Mouse (Mus musculus): Measurements from ENCODE around the gene Thap12. TPM values are rescaled to one million over a fixed set of nuclear protein-coding genes. Genes with fewer than 3 reads are reported as not detected.

Thap12 gene
- polyA plus RNA-seq, 1 experiment from 2014 or later = 55.9 TPM

- WGBS = 84% methylated on average over 6 of the region's 6 CpGs
- Histone ChIP-seq H3K4me1 (ENCODE audit: control insufficient read depth, insufficient read depth, low read length) (peaks cover 13% of the 10 kb centered on the region), H3K9me3 (ENCODE audit: control insufficient read depth, low read depth, low read length) (no peaks in the 10 kb centered on the region), H3K36me3 (ENCODE audit: control insufficient read depth, insufficient read depth, low read length) (no peaks in the 10 kb centered on the region), H3K27me3 (ENCODE audit: control insufficient read depth, insufficient read depth, low read length) (no peaks in the 10 kb centered on the region), H3K4me3 (ENCODE audit: low read depth, low read length) (no peak overlapping the region), H3K4me2 (replicated peaks; ENCODE audit: low read depth, low read length) (no peak overlapping the region), H3K9ac (replicated peaks; ENCODE audit: low read depth, low read length) (no peak overlapping the region), H3K27ac (ENCODE audit: low read length) (no peak overlapping the region)
- no peak for ATAC-seq (ENCODE audit: insufficient number of reproducible peaks, insufficient read depth, low FRiP score, low read depth)
Measured at GRCm38 (mm10) chr7:98725686-98726195, 22.8 kb downstream of the Thap12 start.

DNA sequence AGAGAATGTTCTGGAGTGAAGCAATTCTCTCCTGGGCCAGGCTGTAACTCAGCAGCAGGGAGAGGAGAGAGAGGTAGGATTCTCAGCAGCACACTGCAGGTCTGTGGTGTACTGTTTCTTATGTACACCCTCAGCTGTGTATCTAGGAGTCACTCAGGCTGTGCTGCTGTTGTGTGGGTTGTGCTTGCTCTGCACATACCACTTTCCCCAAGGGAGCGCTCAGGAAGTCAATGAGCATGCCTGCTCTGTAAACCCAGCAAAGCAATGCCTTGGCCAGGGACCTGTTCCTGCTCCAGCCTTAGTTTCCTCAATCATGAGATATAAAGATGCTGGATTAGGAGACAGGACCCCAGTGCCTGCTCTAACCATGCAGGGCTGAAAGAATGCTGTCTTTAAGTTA is 25.1 kb downstream of the Thap12 start:
- Histone ChIP-seq H3K4me1 (ENCODE audit: control insufficient read depth, insufficient read depth, low read length) (peaks cover 2% of the 10 kb centered on the region; the same call in 1 of the 2 replicates), H3K36me3 (ENCODE audit: control insufficient read depth, insufficient read depth, low read length) (no peaks in the 10 kb centered on the region), H3K27me3 (ENCODE audit: control insufficient read depth, insufficient read depth, low read length) (no peaks in the 10 kb centered on the region), H3K4me3 (ENCODE audit: low read depth, low read length) (no peak overlapping the region), H3K27ac (ENCODE audit: low read length) (no peak overlapping the region), H3K9ac (replicated peaks; ENCODE audit: low read depth, low read length) (no peak overlapping the region), H3K4me2 (replicated peaks; ENCODE audit: low read depth, low read length) (no peak overlapping the region), H3K9me3 (ENCODE audit: control insufficient read depth, low read depth, low read length) (no peaks in the 10 kb centered on the region)
- WGBS = 88% methylated on average over 1 of the region's 1 CpGs
- no peak for ATAC-seq (ENCODE audit: insufficient number of reproducible peaks, insufficient read depth, low FRiP score, low read depth)

DNA sequence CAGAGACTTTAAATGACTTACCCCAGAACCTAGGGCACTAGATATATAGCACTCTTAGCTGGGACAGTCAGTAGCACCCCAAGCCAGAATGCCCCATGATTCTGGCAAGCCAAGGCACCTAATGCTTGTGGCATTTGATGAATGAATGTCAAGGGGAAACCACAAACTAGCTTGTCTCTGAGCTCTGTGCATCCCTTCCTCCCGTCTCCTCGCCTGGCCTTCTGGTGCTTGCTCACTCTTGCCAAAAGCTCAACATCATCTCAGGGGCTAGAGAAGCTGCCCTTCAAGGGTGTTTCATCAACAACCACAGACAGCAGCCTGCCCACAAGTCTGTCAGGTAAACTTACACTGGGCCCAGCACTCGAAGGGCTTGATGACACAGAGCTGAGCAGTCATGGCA is 25.6 kb downstream of the Thap12 start:
- no peak for ATAC-seq (ENCODE audit: insufficient number of reproducible peaks, insufficient read depth, low FRiP score, low read depth)
- H3K4me1 ChIP-seq (ENCODE audit: control insufficient read depth, insufficient read depth, low read length) = no peaks in the 10 kb centered on the region
- 75% methylated on average over 3 of the region's 3 CpGs for WGBS

GRCm38 (mm10) chr7:98729661-98730271 is 26.9 kb downstream of the Thap12 start:
- 24% methylated on average over 19 of the region's 19 CpGs for WGBS
- no peak overlapping the region for H3K27ac ChIP-seq (ENCODE audit: low read length)
- no peaks in the 10 kb centered on the region for H3K27me3 ChIP-seq (ENCODE audit: control insufficient read depth, insufficient read depth, low read length)
- no peaks in the 10 kb centered on the region for H3K36me3 ChIP-seq (ENCODE audit: control insufficient read depth, insufficient read depth, low read length)
- no peak overlapping the region for H3K4me3 ChIP-seq (ENCODE audit: low read depth, low read length)
- peak overlapping the region; percentile 19; the same call in 1 of the 2 replicates for H3K4me2 ChIP-seq (replicated peaks; ENCODE audit: low read depth, low read length)
- H3K4me1 ChIP-seq (ENCODE audit: control insufficient read depth, insufficient read depth, low read length) = 0 out of 2 replicates have a peak, but pooled peaks cover 2% of the 10 kb centered on the region
- H3K9me3 ChIP-seq (ENCODE audit: control insufficient read depth, low read depth, low read length) = no peaks in the 10 kb centered on the region
- ATAC-seq (ENCODE audit: insufficient number of reproducible peaks, insufficient read depth, low FRiP score, low read depth) = no peak; the same call in 1 of the 2 replicates
- H3K9ac ChIP-seq (replicated peaks; ENCODE audit: low read depth, low read length) = no peak overlapping the region

More for the DNA sequence above, 25.6 kb downstream of the Thap12 start:
- Histone ChIP-seq H3K27ac (ENCODE audit: low read length) (no peak overlapping the region), H3K4me2 (replicated peaks; ENCODE audit: low read depth, low read length) (no peak overlapping the region), H3K9ac (replicated peaks; ENCODE audit: low read depth, low read length) (no peak overlapping the region), H3K9me3 (ENCODE audit: control insufficient read depth, low read depth, low read length) (no peaks in the 10 kb centered on the region), H3K4me3 (ENCODE audit: low read depth, low read length) (no peak overlapping the region), H3K27me3 (ENCODE audit: control insufficient read depth, insufficient read depth, low read length) (no peaks in the 10 kb centered on the region), H3K36me3 (ENCODE audit: control insufficient read depth, insufficient read depth, low read length) (no peaks in the 10 kb centered on the region)

- Histone ChIP-seq H3K27ac (ENCODE audit: low read length) (no peak overlapping the region), H3K36me3 (ENCODE audit: control insufficient read depth, insufficient read depth, low read length) (no peaks in the 10 kb centered on the region), H3K9ac (replicated peaks; ENCODE audit: low read depth, low read length) (no peak overlapping the region), H3K4me3 (ENCODE audit: low read depth, low read length) (no peak overlapping the region), H3K27me3 (ENCODE audit: control insufficient read depth, insufficient read depth, low read length) (no peaks in the 10 kb centered on the region), H3K9me3 (ENCODE audit: control insufficient read depth, low read depth, low read length) (no peaks in the 10 kb centered on the region), H3K4me2 (replicated peaks; ENCODE audit: low read depth, low read length) (no peak overlapping the region), H3K4me1 (ENCODE audit: control insufficient read depth, insufficient read depth, low read length) (peaks cover 9% of the 10 kb centered on the region; the same call in 1 of the 2 replicates)
- WGBS = 76% methylated on average over 4 of the region's 4 CpGs
- ATAC-seq (ENCODE audit: insufficient number of reproducible peaks, insufficient read depth, low FRiP score, low read depth) = no peak
Measured at GRCm38 (mm10) chr7:98733958-98734357, 31.1 kb downstream of the Thap12 start.

GRCm38 (mm10) chr7:98734876-98735275 is 32.0 kb downstream of the Thap12 start:
- ATAC-seq (ENCODE audit: insufficient number of reproducible peaks, insufficient read depth, low FRiP score, low read depth) = peak; percentile 49; the same call in 1 of the 2 replicates
- H3K27ac ChIP-seq (ENCODE audit: low read length) = no peak overlapping the region

GRCm38 (mm10) chr7:98736780-98737550 is 34.1 kb downstream of the Thap12 start:
- H3K4me1 ChIP-seq (ENCODE audit: control insufficient read depth, insufficient read depth, low read length) = peaks cover 9% of the 10 kb centered on the region; the same call in 1 of the 2 replicates
- no peaks in the 10 kb centered on the region for H3K27me3 ChIP-seq (ENCODE audit: control insufficient read depth, insufficient read depth, low read length)
- H3K4me2 ChIP-seq (replicated peaks; ENCODE audit: low read depth, low read length) = no peak overlapping the region
- H3K9ac ChIP-seq (replicated peaks; ENCODE audit: low read depth, low read length) = no peak overlapping the region
- 76% methylated on average over 7 of the region's 7 CpGs for WGBS
- no peak overlapping the region for H3K27ac ChIP-seq (ENCODE audit: low read length)
- H3K4me3 ChIP-seq (ENCODE audit: low read depth, low read length) = no peak overlapping the region
- no peaks in the 10 kb centered on the region for H3K36me3 ChIP-seq (ENCODE audit: control insufficient read depth, insufficient read depth, low read length)
- ATAC-seq (ENCODE audit: insufficient number of reproducible peaks, insufficient read depth, low FRiP score, low read depth) = no peak
- H3K9me3 ChIP-seq (ENCODE audit: control insufficient read depth, low read depth, low read length) = no peaks in the 10 kb centered on the region

More at GRCm38 (mm10) chr7:98734876-98735275, 32.0 kb downstream of the Thap12 start:
- H3K4me2 ChIP-seq (replicated peaks; ENCODE audit: low read depth, low read length) = 0 out of 2 replicates have a peak overlapping the region, but pooled peaks have one; percentile 10
- H3K4me3 ChIP-seq (ENCODE audit: low read depth, low read length) = no peak overlapping the region
- H3K9ac ChIP-seq (replicated peaks; ENCODE audit: low read depth, low read length) = no peak overlapping the region
- no peaks in the 10 kb centered on the region for H3K27me3 ChIP-seq (ENCODE audit: control insufficient read depth, insufficient read depth, low read length)
- WGBS = 16% methylated on average over 10 of the region's 10 CpGs
- no peaks in the 10 kb centered on the region for H3K9me3 ChIP-seq (ENCODE audit: control insufficient read depth, low read depth, low read length)
- H3K36me3 ChIP-seq (ENCODE audit: control insufficient read depth, insufficient read depth, low read length) = no peaks in the 10 kb centered on the region
- H3K4me1 ChIP-seq (ENCODE audit: control insufficient read depth, insufficient read depth, low read length) = peaks cover 9% of the 10 kb centered on the region; the same call in 1 of the 2 replicates

DNA sequence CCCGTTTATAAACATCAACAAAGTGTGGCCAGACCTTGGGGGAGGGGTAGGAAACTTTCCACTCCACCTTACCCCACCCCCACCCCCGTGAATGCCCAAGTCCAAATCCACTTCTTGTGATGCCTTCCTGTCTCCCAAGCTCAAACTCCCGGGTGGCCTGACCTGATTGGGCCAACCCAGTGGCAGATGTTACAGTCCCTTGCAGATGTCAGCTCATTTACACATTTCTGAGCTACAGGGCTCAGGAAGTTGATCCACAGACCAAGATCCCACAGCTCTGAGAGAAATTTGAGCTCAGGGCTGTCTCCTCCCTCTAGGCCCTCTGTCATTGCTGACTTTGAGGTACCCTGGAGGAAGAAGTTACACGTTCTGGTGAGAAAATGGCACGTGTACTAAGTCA is 37.5 kb downstream of the Thap12 start:
- H3K27me3 ChIP-seq (ENCODE audit: control insufficient read depth, insufficient read depth, low read length) = no peaks in the 10 kb centered on the region
- no peak overlapping the region for H3K4me2 ChIP-seq (replicated peaks; ENCODE audit: low read depth, low read length)
- H3K36me3 ChIP-seq (ENCODE audit: control insufficient read depth, insufficient read depth, low read length) = no peaks in the 10 kb centered on the region
- H3K27ac ChIP-seq (ENCODE audit: low read length) = no peak overlapping the region
- no peak for ATAC-seq (ENCODE audit: insufficient number of reproducible peaks, insufficient read depth, low FRiP score, low read depth)
- H3K9ac ChIP-seq (replicated peaks; ENCODE audit: low read depth, low read length) = no peak overlapping the region
- WGBS = 7% methylated on average over 5 of the region's 5 CpGs
- peaks cover 1% of the 10 kb centered on the region; the same call in 1 of the 2 replicates for H3K4me1 ChIP-seq (ENCODE audit: control insufficient read depth, insufficient read depth, low read length)
- no peaks in the 10 kb centered on the region for H3K9me3 ChIP-seq (ENCODE audit: control insufficient read depth, low read depth, low read length)
- H3K4me3 ChIP-seq (ENCODE audit: low read depth, low read length) = no peak overlapping the region

Measured in stomach, embryonic 14.5 days (tissue).